In the genomic region with DNA sequence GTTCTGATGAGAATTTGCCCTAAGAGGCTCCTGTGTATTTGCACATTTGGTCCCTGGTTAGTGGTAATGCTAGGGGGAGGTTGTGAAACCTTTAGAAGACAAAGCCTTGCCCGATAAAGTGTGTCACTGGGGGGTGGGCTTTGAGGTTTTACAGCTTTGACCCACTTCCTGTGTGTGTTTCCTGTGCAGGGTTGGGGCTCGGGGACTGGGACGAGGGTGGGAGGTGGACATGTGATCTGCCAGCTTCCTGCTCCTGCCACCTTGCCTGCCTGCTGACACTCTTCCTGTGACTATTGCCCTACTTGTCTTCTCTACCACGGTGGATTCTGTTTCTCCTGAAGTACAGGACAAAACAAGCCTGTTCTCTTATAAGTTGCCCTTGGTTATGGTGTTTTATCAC, we compare ENCODE assay signal across 12 mouse cellular contexts.
DNase-seq lines count a peak whose midpoint lies in the region; ATAC-seq and TF ChIP-seq lines count a peak whose summit lies in the region.
"Had no signal": no experiment of that assay in that cellular context is flagged by ENCODE, and none has a peak within 500 bp of the region (broad histone marks: within the 10 kb centered on the region; RNA-seq: fewer than 3 reads in every experiment).

No protein-coding gene starts in this region.

- TF ChIP-seq CTCF in lung, adult 2 months (IDR thresholded peaks at IDR 0.05; ENCODE audit: insufficient read depth, low read length), result no peak

- ATAC-seq in inflammation-experienced regulatory T-cells, adult 6 months, result peak; percentile 92

- H3K4me3 ChIP-seq in lung, adult 2 months (replicated peaks; ENCODE audit: extremely low read depth, low read depth, low read length), result no peak overlapping the region
- H3K4me3 ChIP-seq: limb, embryonic 13.5 days had no signal

- H3K4me1 ChIP-seq in lung, adult 2 months (ENCODE audit: control insufficient read depth, insufficient read depth, low read length), result no peaks in the 10 kb centered on the region

- 28% methylated on average over 4 of the region's 4 CpGs for WGBS in lung, adult 2 months

- DNase-seq in lung, adult 18-20 months, result peak; percentile 23 to 27
- no peak for DNase-seq in lung, adult 2 months
- DNase-seq in naive thymus-derived CD4-positive, alpha-beta T cell, adult 2 months (ENCODE audit: low read depth), result peak; percentile 90
- peak; percentile 94 for DNase-seq in thymus, postnatal 14 days
- no peak for DNase-seq in layer of hippocampus, postnatal 25 days (ENCODE audit: extremely low spot score in 1 of 2, low spot score in 1 of 2)
- DNase-seq in adipocyte (ENCODE audit: low spot score), result no peak
- no peak for DNase-seq in layer of hippocampus, adult 9-11 months
- DNase-seq: cerebellum, adult 9-10 months; kidney, postnatal 36 days; midbrain, embryonic 14.5 days had no signal

- TF ChIP-seq POLR2A in lung, adult 2 months (IDR thresholded peaks at IDR 0.05; ENCODE audit: borderline replicate concordance, extremely low read depth, low read depth, low read length), result no peak

Comparison
In these comparisons a context has a peak if more than half of its experiments do, and no peak if none do; other contexts are left out.
1. DNase-seq: peak in lung, adult 18-20 months (2 of 2), naive thymus-derived CD4-positive, alpha-beta T cell, adult 2 months (single experiment) and thymus, postnatal 14 days (single experiment); none in lung, adult 2 months (single experiment), layer of hippocampus, postnatal 25 days (0 of 2), adipocyte (single experiment) and layer of hippocampus, adult 9-11 months (single experiment).